Mouse (Mus musculus) neural tube, embryonic 12.5 days (tissue): ENCODE measurements around the gene Klf3. TPM values are rescaled to one million over a fixed set of nuclear protein-coding genes. Genes with fewer than 3 reads are reported as not detected.
A peak's percentile ranks its signal among the peaks of the same experiment; 100 is the strongest.

ENCODE experiments used
- ATAC-seq: fragments of 200-750 bp; cut with Nextera tagmentation; 2 replicates; pipeline ENCODE4 v1.8.0; 2017; ENCODE audit warnings: low read depth, mild to moderate bottlenecking, moderate TSS enrichment, moderate library complexity; ENCODE audit not compliant: low FRiP score
- H3K27ac ChIP-seq: fragments of 300-500 bp; sonication (generic); 2 replicates; pipeline ENCODE4 v1.5.1; 2016
- H3K27me3 ChIP-seq: fragments of 300-500 bp; sonication (generic); replicated peaks from 2 replicates; pipeline ENCODE4 v1.6.1; 2016; ENCODE audit warnings: mild to moderate bottlenecking
- H3K36me3 ChIP-seq: fragments of 300-500 bp; sonication (generic); 2 replicates; pipeline ENCODE4 v1.6.1; 2016; ENCODE audit warnings: mild to moderate bottlenecking
- H3K4me1 ChIP-seq: fragments of 300-500 bp; sonication (generic); 2 replicates; pipeline ENCODE4 v1.6.1; 2016
- H3K4me2 ChIP-seq: fragments of 300-500 bp; sonication (generic); replicated peaks from 2 replicates; pipeline ENCODE4 v1.6.1; 2016; ENCODE audit warnings: mild to moderate bottlenecking
- H3K4me3 ChIP-seq: fragments of 300-500 bp; sonication (generic); 2 replicates; pipeline ENCODE4 v1.5.1; 2016
- H3K9ac ChIP-seq: fragments of 300-500 bp; sonication (generic); 2 replicates; pipeline ENCODE4 v1.6.1; 2016; ENCODE audit warnings: mild to moderate bottlenecking
- H3K9me3 ChIP-seq: fragments of 300-500 bp; sonication (generic); 2 replicates; pipeline ENCODE4 v1.6.1; 2016; ENCODE audit warnings: mild to moderate bottlenecking
- WGBS: fragments of 180-500 bp; shearing (Covaris S2); methylation state at CpG from one replicate; pipeline ENCODE4 v1.1.7; 2016; 5-methylcytosine and 5-hydroxymethylcytosine counted together
- polyA plus RNA-seq: library from polyadenylated mRNA; unstranded; fragments of >200 nt; fragmentation: Nextera tagmentation; extraction: Ambion mirVana; gene quantifications from 2 replicates; pipeline ENCODE4 v1.2.1, GENCODE M21; 2016

The Klf3 gene
- 27.7 and 34.8 TPM in 2 replicates for polyA plus RNA-seq

DNA sequence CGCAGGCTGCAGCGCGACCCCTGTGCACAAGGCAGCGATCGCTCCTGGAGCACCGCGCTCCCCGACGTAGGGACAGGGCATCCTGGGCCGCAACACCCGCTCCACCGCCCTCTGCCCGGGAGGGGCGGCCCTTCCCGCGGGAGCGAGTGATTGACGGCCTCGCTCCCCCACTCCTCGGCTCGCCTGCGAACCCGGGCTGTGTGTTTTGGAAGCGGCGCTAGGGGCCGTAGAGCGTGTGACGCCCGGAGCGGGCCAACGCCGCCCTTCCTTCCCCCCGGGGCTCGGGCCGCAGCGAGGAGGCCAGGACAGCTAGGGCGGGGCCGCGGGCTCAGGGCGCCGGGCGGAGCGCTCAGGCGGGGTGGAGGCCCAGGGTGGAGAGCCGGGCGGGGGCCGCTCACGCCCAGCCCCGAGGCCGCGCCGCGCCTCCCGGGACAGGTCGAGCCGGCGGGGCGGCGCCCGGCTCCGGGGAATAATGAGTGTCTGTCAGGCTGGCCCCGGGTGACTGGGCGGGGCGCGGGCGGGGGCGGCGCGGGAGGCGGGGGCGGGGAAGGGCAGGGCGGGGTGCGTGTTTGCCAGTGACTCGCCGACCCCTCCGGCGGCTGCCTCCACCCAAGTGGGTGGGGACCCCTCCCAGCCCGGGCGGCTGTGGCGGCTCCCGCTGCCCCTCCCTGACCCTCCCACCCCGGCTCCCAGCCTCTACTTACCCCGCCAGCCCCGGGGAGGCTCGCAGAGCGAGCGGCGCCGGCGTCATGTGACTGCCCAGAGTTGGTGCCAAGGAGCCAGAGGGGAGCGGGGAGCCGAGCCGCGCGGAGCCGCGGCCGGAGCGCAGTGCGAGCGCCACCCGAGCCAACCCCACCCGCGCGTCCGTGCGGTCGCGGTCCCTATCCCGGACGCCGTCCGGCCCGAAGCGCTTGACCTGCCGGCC, at the start of gene Klf3:
Gene Klf3 (plus strand): TSS at position 594 of the 925 bp plus-strand sequence.
- Histone ChIP-seq H3K9me3 (0 out of 2 replicates have a peak, but pooled peaks cover 5% of the 10 kb centered on the region), H3K4me2 (peak within 1 kb of the TSS; percentile 83), H3K36me3 (no peaks in the 10 kb centered on the region), H3K27me3 (no peaks in the 10 kb centered on the region), H3K9ac (peak within 1 kb of the TSS; percentile 89), H3K4me3 (peak within 1 kb of the TSS; percentile 78), H3K4me1 (peaks cover 23% of the 10 kb centered on the region), H3K27ac (peak within 1 kb of the TSS; percentile 74)
- ATAC-seq: peak; percentile 90
- WGBS: under 1% methylated on average over 114 of the region's 116 CpGs

DNA sequence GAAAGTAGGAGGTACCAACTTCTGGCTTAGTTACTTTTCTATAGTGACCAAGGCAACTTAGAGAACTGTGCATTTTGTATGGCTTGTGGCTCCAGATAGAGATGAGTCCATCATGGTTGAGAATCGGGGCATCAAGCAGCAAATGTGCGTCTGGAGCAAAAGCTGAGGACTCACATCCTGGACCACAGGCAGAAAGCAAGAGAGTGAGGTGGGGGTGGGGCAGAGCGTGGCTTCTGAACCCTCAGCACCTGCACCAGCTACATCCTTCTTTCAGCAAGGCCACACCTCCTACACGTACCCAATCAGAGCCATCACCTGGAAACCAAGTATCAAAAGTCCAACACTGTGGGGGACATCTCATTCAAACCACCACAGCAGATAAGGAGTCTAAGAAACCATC, 40.9 kb upstream of the Klf3 start:
- no peak for ATAC-seq
- Histone ChIP-seq H3K4me2 (no peak overlapping the region), H3K9me3 (no peaks in the 10 kb centered on the region), H3K36me3 (no peaks in the 10 kb centered on the region), H3K4me1 (no peaks in the 10 kb centered on the region), H3K9ac (no peak overlapping the region), H3K27me3 (no peaks in the 10 kb centered on the region), H3K27ac (no peak overlapping the region), H3K4me3 (no peak overlapping the region)
- WGBS: 88% methylated on average over 4 of the region's 4 CpGs

DNA sequence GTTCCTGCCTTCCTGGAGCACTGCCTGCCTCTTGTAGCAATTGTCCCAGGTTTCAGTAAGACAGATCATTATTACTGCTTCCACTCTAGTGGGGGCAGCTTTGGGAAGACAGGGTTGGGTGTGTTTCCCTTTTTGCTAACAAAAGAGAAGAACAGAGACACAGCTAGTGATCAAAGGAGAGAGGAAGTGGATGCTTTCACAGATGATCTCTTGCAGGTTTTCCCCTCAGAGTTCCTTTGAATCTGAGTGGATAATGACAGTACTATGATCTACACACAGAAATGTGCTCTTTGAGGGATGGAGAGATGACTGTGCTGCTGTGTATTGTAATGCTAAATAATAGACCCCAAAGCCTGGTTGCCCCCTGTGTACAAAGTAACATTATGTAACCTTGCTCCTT, 38.7 kb upstream of the Klf3 start:
- Histone ChIP-seq H3K4me3 (no peak overlapping the region), H3K27me3 (no peaks in the 10 kb centered on the region), H3K27ac (no peak overlapping the region), H3K9me3 (no peaks in the 10 kb centered on the region), H3K36me3 (no peaks in the 10 kb centered on the region), H3K4me2 (no peak overlapping the region), H3K4me1 (no peaks in the 10 kb centered on the region), H3K9ac (no peak overlapping the region)
- ATAC-seq: no peak

DNA sequence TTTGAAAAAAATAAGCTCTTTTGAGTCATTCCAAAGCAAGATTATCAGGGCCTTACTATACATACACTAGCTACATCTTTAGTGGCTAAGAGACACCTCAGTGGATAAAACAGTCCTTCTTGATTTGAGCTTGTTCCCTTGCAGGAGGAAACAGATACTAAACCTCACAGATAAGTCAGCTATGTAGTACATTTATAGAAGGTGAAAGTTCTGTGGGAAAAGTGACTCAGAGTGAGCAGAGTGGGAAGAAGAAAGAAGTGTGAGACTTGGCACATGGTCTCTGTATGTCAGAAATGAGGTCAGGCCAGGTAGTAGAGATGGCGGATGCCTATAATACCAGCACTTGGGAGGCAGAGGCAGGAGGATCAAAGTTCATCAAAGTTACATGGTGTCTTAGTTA, 37.4 kb upstream of the Klf3 start:
- Histone ChIP-seq H3K27ac (no peak overlapping the region), H3K36me3 (no peaks in the 10 kb centered on the region), H3K4me3 (no peak overlapping the region), H3K4me1 (no peaks in the 10 kb centered on the region), H3K9ac (no peak overlapping the region), H3K27me3 (no peaks in the 10 kb centered on the region), H3K4me2 (no peak overlapping the region), H3K9me3 (no peaks in the 10 kb centered on the region)
- 91% methylated on average over 1 of the region's 1 CpGs for WGBS
- no peak for ATAC-seq

GRCm38 (mm10) chr5:64766626-64767025, 36.6 kb upstream of the Klf3 start:
- 96% methylated on average over 2 of the region's 2 CpGs for WGBS
- Histone ChIP-seq H3K4me3 (no peak overlapping the region), H3K9ac (no peak overlapping the region), H3K36me3 (no peaks in the 10 kb centered on the region), H3K9me3 (no peaks in the 10 kb centered on the region), H3K4me1 (no peaks in the 10 kb centered on the region), H3K27ac (no peak overlapping the region), H3K27me3 (no peaks in the 10 kb centered on the region), H3K4me2 (no peak overlapping the region)
- ATAC-seq: no peak

DNA sequence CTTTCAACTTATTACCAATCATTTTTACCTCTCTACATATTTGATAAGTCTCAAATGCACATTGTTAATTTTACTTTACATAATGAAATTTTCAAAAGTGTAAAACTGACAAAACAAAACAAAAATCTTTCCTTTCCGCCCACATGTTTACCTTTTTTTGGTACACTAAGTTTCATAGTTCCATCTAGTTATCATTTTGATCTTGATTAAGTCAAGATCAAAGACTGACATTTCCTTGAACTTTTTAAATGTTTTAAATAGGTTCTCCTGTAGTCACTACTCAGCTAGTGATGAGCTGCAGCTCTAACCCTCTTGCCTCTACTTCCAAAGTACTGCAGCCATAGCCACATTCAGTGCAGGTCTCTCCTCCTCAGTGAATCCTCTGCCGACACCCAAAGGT, 31.6 kb upstream of the Klf3 start:
- ATAC-seq: no peak
- no peak overlapping the region for H3K4me2 ChIP-seq
- H3K9me3 ChIP-seq: no peaks in the 10 kb centered on the region
- no peaks in the 10 kb centered on the region for H3K36me3 ChIP-seq
- H3K27me3 ChIP-seq: no peaks in the 10 kb centered on the region
- H3K4me1 ChIP-seq: no peaks in the 10 kb centered on the region
- 90% methylated on average over 2 of the region's 2 CpGs for WGBS
- no peak overlapping the region for H3K27ac ChIP-seq
- no peak overlapping the region for H3K4me3 ChIP-seq
- H3K9ac ChIP-seq: no peak overlapping the region

DNA sequence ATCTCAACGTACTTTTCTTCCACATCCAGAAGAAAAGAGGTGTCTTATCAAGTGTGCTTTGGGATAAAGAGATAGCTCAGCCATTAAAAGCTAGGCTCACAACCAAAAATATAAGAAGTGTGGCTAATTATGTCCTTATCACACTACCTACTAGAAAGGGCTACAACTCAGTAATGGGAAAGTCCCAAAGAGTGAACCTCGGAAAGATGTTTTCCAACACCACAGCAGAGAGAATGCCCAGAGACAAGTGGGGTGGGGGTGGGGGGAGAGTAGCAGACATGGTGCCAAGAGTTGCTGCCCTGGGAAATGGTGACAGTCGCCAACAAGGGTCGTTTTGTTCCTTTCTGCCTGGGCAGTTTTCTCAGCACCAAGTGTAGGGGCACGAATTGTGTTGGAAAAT, 25.0 kb upstream of the Klf3 start:
- 88% methylated on average over 5 of the region's 5 CpGs for WGBS
- no peak overlapping the region for H3K27ac ChIP-seq
- H3K4me2 ChIP-seq: no peak overlapping the region
- H3K36me3 ChIP-seq: no peaks in the 10 kb centered on the region
- no peaks in the 10 kb centered on the region for H3K27me3 ChIP-seq
- H3K9ac ChIP-seq: no peak overlapping the region
- H3K4me1 ChIP-seq: peaks cover 3% of the 10 kb centered on the region; the same call in 1 of the 2 replicates
- H3K9me3 ChIP-seq: no peaks in the 10 kb centered on the region
- ATAC-seq: no peak
- H3K4me3 ChIP-seq: no peak overlapping the region

DNA sequence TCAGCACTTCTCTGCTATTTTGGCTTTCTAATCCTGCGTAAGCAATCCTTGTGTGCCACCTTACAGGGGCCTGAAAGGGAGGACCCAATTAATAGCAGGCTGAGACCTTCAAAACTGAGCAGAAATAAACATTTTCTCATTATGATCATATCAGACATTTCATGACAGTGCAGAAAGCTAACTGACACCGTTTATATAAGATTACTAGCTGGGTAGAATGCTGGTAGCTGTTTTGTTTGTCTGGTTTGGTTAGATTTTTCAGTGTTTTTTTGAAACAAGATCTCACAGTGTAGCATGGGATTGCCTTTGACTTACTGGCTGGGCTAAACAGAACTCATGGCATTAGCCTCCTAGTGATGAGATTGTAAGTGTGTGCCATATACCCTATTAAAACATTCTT, 23.9 kb upstream of the Klf3 start:
- no peaks in the 10 kb centered on the region for H3K36me3 ChIP-seq
- ATAC-seq: no peak
- peaks cover 3% of the 10 kb centered on the region; the same call in 1 of the 2 replicates for H3K4me1 ChIP-seq
- no peaks in the 10 kb centered on the region for H3K27me3 ChIP-seq
- no peak overlapping the region for H3K4me2 ChIP-seq
- no peaks in the 10 kb centered on the region for H3K9me3 ChIP-seq
- no peak overlapping the region for H3K9ac ChIP-seq
- 81% methylated on average over 2 of the region's 2 CpGs for WGBS
- H3K4me3 ChIP-seq: no peak overlapping the region
- no peak overlapping the region for H3K27ac ChIP-seq

- Histone ChIP-seq H3K9me3 (no peaks in the 10 kb centered on the region), H3K4me2 (no peak overlapping the region), H3K27me3 (no peaks in the 10 kb centered on the region), H3K27ac (no peak overlapping the region), H3K4me1 (peaks cover 3% of the 10 kb centered on the region; the same call in 1 of the 2 replicates), H3K36me3 (no peaks in the 10 kb centered on the region), H3K9ac (no peak overlapping the region), H3K4me3 (no peak overlapping the region)
- WGBS: 74% methylated on average over 7 of the region's 7 CpGs
- ATAC-seq: no peak
Observed at GRCm38 (mm10) chr5:64780778-64781177, 22.4 kb upstream of the Klf3 start.

GRCm38 (mm10) chr5:64788175-64788574, 15.0 kb upstream of the Klf3 start:
- Histone ChIP-seq H3K27ac (no peak overlapping the region), H3K9ac (no peak overlapping the region), H3K4me1 (no peaks in the 10 kb centered on the region), H3K9me3 (no peaks in the 10 kb centered on the region), H3K36me3 (no peaks in the 10 kb centered on the region), H3K4me2 (no peak overlapping the region), H3K27me3 (no peaks in the 10 kb centered on the region), H3K4me3 (no peak overlapping the region)
- ATAC-seq: no peak
- WGBS: 91% methylated on average over 1 of the region's 1 CpGs

DNA sequence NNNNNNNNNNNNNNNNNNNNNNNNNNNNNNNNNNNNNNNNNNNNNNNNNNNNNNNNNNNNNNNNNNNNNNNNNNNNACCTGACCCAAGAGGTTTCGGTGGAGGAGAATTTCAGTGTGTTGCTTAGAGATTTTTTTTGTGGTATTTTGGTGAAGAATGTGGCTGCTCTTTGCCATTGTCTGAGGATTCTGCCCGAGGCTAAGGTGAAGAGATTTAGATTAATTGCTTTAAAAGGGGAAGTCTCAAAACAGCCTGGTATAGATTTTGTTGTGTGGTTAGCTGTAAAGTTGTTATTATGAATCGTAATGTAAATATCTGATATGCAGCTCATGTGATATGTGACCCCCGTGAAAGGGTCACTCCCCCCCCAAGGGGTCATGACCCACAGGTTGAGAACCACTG, 5.0 kb upstream of the Klf3 start:
- Histone ChIP-seq H3K27ac (no peak overlapping the region), H3K9me3 (peaks cover 11% of the 10 kb centered on the region; the same call in 1 of the 2 replicates), H3K9ac (no peak overlapping the region), H3K4me2 (no peak overlapping the region), H3K36me3 (no peaks in the 10 kb centered on the region), H3K27me3 (no peaks in the 10 kb centered on the region), H3K4me1 (0 out of 2 replicates have a peak, but pooled peaks cover 5% of the 10 kb centered on the region), H3K4me3 (no peak overlapping the region)
- 78% methylated on average over 4 of the region's 4 CpGs for WGBS
- no peak for ATAC-seq

GRCm38 (mm10) chr5:64801545-64801944, 1.6 kb upstream of the Klf3 start:
- peaks cover 22% of the 10 kb centered on the region for H3K4me1 ChIP-seq
- 69% methylated on average over 2 of the region's 2 CpGs for WGBS
- H3K4me2 ChIP-seq: no peak overlapping the region
- H3K27me3 ChIP-seq: no peaks in the 10 kb centered on the region
- H3K4me3 ChIP-seq: no peak overlapping the region
- no peak overlapping the region for H3K27ac ChIP-seq
- 0 out of 2 replicates have a peak, but pooled peaks cover 5% of the 10 kb centered on the region for H3K9me3 ChIP-seq
- no peaks in the 10 kb centered on the region for H3K36me3 ChIP-seq
- H3K9ac ChIP-seq: no peak overlapping the region
- no peak for ATAC-seq

- 4% methylated on average over 8 of the region's 8 CpGs for WGBS
- Histone ChIP-seq H3K9ac (peak overlapping the region; percentile 89), H3K27me3 (no peaks in the 10 kb centered on the region), H3K9me3 (0 out of 2 replicates have a peak, but pooled peaks cover 5% of the 10 kb centered on the region), H3K36me3 (no peaks in the 10 kb centered on the region), H3K4me1 (peaks cover 23% of the 10 kb centered on the region), H3K4me3 (peak overlapping the region; percentile 78), H3K27ac (peak overlapping the region; percentile 74), H3K4me2 (peak overlapping the region; percentile 83)
- ATAC-seq: no peak
Observed at GRCm38 (mm10) chr5:64802143-64802542, 1.0 kb upstream of the Klf3 start.
